Mouse (Mus musculus): Measurements from ENCODE around the gene Arhgap8.

DNA sequence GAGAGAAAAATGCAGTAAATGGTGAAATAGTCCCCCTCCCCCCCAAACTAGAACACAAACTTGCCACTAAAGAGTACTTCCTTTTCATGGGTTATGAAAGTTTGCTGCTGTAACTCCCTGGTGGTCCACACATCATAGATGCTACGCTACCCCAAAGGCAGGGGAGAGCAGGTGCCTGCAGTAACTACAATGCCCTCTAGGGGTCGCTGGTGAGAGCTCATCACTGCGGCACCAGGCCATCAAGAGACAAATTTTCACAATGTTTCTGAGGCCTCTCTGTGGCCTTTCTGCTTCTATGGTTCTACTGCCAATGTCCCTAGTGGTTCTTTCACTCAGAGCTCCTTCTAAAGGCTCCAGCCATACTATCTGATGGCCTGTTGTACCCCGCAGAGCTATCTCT lies 38.6 kb downstream of the Arhgap8 start:
- no peak for TF ChIP-seq POLR2A (IDR thresholded peaks at IDR 0.05; ENCODE audit: borderline replicate concordance, control insufficient read depth, low read depth, low read length)
- TF ChIP-seq CTCF (IDR thresholded peaks at IDR 0.05; ENCODE audit: control insufficient read depth, insufficient read depth, low read length), result peak; percentile 77
